Mouse (Mus musculus) neural tube, embryonic 14.5 days (tissue): Measurements from ENCODE around the gene Wnt11. TPM values are rescaled to one million over a fixed set of nuclear protein-coding genes. Genes with fewer than 3 reads are reported as not detected.

Experiments
- ATAC-seq: fragments of 200-750 bp; cut with Nextera tagmentation; 2 replicates; pipeline ENCODE4 v1.8.0; 2017; ENCODE audit warnings: low read depth, mild to moderate bottlenecking, moderate TSS enrichment, moderate library complexity
- H3K27ac ChIP-seq: fragments of 300-500 bp; sonication (generic); 2 replicates; pipeline ENCODE4 v1.5.1; 2014; ENCODE audit warnings: low read depth, mild to moderate bottlenecking, control low read depth, low read length, moderate library complexity, mixed read lengths
- H3K27me3 ChIP-seq: fragments of 300-500 bp; sonication (generic); 2 replicates; pipeline ENCODE4 v1.6.1; 2014; ENCODE audit warnings: low read length; ENCODE audit not compliant: control insufficient read depth, insufficient read depth
- H3K36me3 ChIP-seq: fragments of 300-500 bp; sonication (generic); 2 replicates; pipeline ENCODE4 v1.6.1; 2014; ENCODE audit warnings: low read length, mixed read lengths; ENCODE audit not compliant: control insufficient read depth, insufficient read depth
- H3K4me1 ChIP-seq: fragments of 300-500 bp; sonication (generic); 2 replicates; pipeline ENCODE4 v1.6.1; 2014; ENCODE audit warnings: low read length; ENCODE audit not compliant: control insufficient read depth, insufficient read depth
- H3K4me2 ChIP-seq: fragments of 300-500 bp; sonication (generic); 2 replicates; pipeline ENCODE4 v1.6.1; 2014; ENCODE audit warnings: mild to moderate bottlenecking, low read depth, low read length, control low read depth
- H3K4me3 ChIP-seq: fragments of 300-500 bp; sonication (generic); 2 replicates; pipeline ENCODE4 v1.5.1; 2014; ENCODE audit warnings: low read depth, low read length, control low read depth, mixed read lengths
- H3K9ac ChIP-seq: fragments of 300-500 bp; sonication (generic); replicated peaks from 2 replicates; pipeline ENCODE4 v1.6.1; 2014; ENCODE audit warnings: low read depth, mild to moderate bottlenecking, control low read depth, low read length, mixed read lengths
- H3K9me3 ChIP-seq: fragments of 300-500 bp; sonication (generic); 2 replicates; pipeline ENCODE4 v1.6.1; 2016; ENCODE audit warnings: low read length; ENCODE audit not compliant: control insufficient read depth
- WGBS: fragments of 180-500 bp; shearing (Covaris S2); extraction: QIAGEN DNeasy Blood & Tissue Kit; methylation state at CpG from one replicate; pipeline ENCODE4 v1.1.7; 2014; 5-methylcytosine and 5-hydroxymethylcytosine counted together
- polyA plus RNA-seq: library from polyadenylated mRNA; unstranded; fragments of >200 nt; fragmentation: Nextera tagmentation; extraction: Ambion mirVana; gene quantifications from 2 replicates; pipeline ENCODE4 v1.2.1, GENCODE M21; 2014

Wnt11 gene
- polyA plus RNA-seq, 1 experiment from 2014 or later, result 1.0 TPM

DNA sequence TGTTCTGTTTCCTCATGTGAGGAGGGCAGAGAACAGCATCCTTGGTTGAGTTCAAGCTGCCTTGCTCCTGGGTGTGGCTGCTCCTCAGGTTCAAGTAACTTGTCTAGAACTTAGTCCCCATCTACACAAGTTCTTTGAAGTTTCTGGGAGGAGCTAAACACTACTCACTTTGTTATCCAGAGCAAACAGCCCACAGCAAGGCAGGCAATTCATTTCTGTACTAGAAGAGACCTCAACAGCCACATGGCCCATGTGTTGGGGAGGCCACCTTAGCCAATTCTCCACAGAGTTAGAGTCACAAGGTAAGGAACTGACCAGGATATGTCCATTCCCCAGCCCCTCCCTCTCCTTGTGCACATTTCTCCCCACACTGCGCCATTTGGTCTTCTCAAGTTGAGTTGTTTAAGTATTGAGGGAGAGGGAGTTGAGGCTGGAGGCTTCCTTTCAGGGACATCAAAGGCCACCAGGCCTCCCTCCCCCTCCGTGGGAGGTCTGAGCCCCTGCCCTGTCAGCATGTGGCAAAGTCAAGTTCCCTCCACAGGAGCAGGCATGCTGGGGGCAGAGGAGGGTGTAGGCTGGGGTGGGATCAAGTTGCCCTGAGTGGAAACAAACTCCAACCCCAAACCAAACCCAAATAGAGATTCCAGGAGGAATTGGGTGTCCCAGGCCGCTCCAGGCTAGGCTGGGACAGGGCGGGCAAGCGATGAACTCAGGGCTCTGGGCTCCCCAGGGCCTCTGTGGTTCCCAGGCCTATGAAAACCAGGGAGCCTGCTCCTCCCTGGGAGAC lies 37.4 kb upstream of the Wnt11 start:
- no peaks in the 10 kb centered on the region for H3K4me1 ChIP-seq
- no peak for ATAC-seq
- H3K9ac ChIP-seq, result no peak overlapping the region
- no peaks in the 10 kb centered on the region for H3K36me3 ChIP-seq
- H3K4me3 ChIP-seq, result no peak overlapping the region
- 25% methylated on average over 5 of the region's 5 CpGs for WGBS
- no peaks in the 10 kb centered on the region for H3K9me3 ChIP-seq
- H3K27ac ChIP-seq, result no peak overlapping the region
- no peak overlapping the region for H3K4me2 ChIP-seq
- no peaks in the 10 kb centered on the region for H3K27me3 ChIP-seq

DNA sequence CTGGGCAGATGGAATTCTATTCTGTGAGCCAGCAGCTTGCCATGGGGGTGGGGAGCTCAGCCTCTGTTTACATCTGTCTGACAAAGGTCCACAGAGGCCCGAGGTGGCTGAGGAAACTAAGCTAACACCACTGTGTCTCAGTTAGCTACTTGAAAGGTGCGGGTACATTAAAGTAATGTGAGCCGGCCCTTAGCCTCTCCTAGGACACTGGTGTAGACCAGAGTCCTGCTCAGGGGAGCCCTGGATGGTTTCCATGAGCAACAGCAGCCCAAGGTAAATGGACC lies 36.8 kb upstream of the Wnt11 start:
- Histone ChIP-seq H3K9ac (no peak overlapping the region), H3K36me3 (no peaks in the 10 kb centered on the region), H3K9me3 (no peaks in the 10 kb centered on the region), H3K4me3 (no peak overlapping the region), H3K4me1 (no peaks in the 10 kb centered on the region), H3K27ac (no peak overlapping the region), H3K27me3 (no peaks in the 10 kb centered on the region), H3K4me2 (no peak overlapping the region)
- 28% methylated on average over 3 of the region's 3 CpGs for WGBS
- ATAC-seq, result no peak

DNA sequence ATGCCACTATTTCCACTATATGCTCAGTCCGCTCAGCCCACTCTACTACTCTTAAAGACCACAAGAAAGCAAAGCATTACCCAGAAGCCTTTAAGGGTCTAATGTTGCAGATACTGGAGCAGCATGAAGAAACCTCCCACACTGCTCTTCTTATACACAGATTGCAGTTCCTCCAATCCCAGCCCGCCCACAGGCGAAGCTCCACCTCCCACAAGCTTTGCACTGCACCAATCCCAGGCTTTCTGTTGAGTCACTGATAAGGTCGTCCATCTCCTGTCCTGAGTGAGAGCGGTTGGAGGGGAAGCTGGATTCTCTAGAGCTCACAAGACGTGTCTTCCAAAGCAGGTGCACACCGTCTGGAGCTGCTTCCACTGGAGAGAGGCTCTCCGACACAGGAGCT lies 34.5 kb upstream of the Wnt11 start:
- no peak overlapping the region for H3K4me2 ChIP-seq
- no peaks in the 10 kb centered on the region for H3K27me3 ChIP-seq
- H3K27ac ChIP-seq, result no peak overlapping the region
- no peaks in the 10 kb centered on the region for H3K4me1 ChIP-seq
- no peak overlapping the region for H3K4me3 ChIP-seq
- no peak overlapping the region for H3K9ac ChIP-seq
- 78% methylated on average over 8 of the region's 8 CpGs for WGBS
- no peaks in the 10 kb centered on the region for H3K9me3 ChIP-seq
- ATAC-seq, result no peak
- H3K36me3 ChIP-seq, result no peaks in the 10 kb centered on the region

DNA sequence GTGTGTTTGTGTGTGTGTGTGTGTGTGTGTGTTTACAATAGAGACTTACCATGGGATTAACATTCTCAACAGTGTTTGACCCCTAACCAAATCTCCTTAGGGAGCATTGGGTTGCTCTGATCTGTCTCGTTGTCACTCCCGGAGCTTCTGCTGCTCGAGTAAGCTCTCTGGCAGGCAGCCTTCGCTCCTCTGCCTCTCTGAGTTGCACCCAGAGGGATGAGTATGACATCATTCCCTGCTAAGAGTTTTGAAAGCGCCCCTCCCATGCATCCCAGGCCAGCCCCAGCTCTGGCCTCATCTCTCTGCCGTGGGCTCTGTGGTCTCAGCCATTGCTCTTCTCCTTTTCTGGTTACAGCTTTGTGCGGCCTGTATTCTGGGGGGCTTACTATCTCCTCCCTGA lies 33.8 kb upstream of the Wnt11 start:
- no peak overlapping the region for H3K27ac ChIP-seq
- no peaks in the 10 kb centered on the region for H3K4me1 ChIP-seq
- no peaks in the 10 kb centered on the region for H3K27me3 ChIP-seq
- no peak overlapping the region for H3K4me2 ChIP-seq
- no peaks in the 10 kb centered on the region for H3K36me3 ChIP-seq
- no peaks in the 10 kb centered on the region for H3K9me3 ChIP-seq
- no peak overlapping the region for H3K9ac ChIP-seq
- WGBS, result 78% methylated on average over 7 of the region's 7 CpGs
- ATAC-seq, result no peak
- H3K4me3 ChIP-seq, result no peak overlapping the region

DNA sequence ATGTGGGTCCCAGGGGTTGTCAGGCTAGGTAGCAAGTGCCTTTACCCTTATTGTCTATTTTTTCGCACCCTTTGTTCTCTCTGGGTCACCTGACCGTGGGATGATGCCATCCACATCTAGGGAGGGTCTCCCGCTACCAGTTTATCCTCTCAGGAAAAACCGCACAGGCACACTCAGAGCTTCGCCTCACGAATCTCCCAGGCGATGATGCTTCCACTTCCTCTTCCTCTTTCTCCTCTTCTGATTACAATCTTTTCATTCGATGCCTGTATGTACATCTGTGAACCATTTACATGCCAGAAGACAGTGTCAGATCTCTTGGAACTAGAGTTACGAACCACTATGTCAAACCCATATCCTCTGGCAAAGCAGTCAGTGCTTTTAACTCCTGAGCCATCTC lies 31.7 kb upstream of the Wnt11 start:
- no peaks in the 10 kb centered on the region for H3K27me3 ChIP-seq
- no peak overlapping the region for H3K4me3 ChIP-seq
- no peaks in the 10 kb centered on the region for H3K36me3 ChIP-seq
- H3K9ac ChIP-seq, result no peak overlapping the region
- whole genome bisulfite sequencing, result 92% methylated on average over 9 of the region's 9 CpGs
- no peaks in the 10 kb centered on the region for H3K9me3 ChIP-seq
- no peak overlapping the region for H3K27ac ChIP-seq
- no peaks in the 10 kb centered on the region for H3K4me1 ChIP-seq
- ATAC-seq, result no peak
- no peak overlapping the region for H3K4me2 ChIP-seq

DNA sequence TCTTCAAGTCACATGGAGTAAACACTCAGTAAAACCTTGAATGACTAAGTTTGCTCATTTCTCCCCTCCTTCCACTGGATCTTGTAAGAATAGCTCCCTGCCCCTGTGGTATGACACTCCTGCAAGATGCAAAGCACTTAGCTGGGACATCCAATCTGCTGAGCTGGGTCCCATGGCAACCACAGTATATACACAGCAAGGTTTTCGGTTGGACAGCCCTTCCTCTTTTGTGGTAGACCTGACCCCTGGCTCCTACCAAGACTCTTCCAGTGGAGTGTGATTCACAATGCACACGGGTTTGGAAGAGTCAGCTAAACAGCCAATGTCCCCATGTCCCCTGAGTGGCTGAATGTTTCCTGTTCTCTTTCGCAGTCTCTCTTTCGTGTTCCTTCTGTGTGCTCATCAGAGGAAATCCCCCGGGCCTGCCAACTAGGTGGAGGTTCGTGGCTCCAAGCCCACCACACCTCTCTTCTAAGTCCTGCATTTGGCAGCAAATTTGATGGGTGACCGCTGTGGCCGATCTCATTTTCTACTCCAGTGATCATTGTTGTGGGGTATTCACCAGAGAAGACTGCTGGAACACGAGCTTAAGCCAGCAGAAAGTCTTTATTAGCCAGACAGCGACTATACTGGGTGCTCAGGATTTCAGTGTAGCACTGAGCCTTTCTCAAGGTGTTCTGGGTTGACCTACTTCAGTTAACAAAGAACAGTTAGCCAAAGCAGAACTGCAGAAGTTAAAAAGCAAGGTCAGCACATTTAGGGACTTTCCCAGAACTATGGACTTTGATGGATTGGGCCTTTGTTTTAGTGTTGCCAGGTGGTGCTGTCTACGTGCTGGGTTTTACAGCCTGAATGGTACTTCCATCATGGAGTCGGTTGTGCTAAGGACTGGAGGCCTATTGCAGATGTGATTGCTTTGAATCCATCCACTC lies 29.8 kb upstream of the Wnt11 start:
- no peaks in the 10 kb centered on the region for H3K4me1 ChIP-seq
- H3K4me3 ChIP-seq, result no peak overlapping the region
- no peaks in the 10 kb centered on the region for H3K9me3 ChIP-seq
- ATAC-seq, result no peak
- no peak overlapping the region for H3K4me2 ChIP-seq
- H3K36me3 ChIP-seq, result no peaks in the 10 kb centered on the region
- no peaks in the 10 kb centered on the region for H3K27me3 ChIP-seq
- no peak overlapping the region for H3K9ac ChIP-seq
- no peak overlapping the region for H3K27ac ChIP-seq
- 51% methylated on average over 12 of the region's 12 CpGs for WGBS

DNA sequence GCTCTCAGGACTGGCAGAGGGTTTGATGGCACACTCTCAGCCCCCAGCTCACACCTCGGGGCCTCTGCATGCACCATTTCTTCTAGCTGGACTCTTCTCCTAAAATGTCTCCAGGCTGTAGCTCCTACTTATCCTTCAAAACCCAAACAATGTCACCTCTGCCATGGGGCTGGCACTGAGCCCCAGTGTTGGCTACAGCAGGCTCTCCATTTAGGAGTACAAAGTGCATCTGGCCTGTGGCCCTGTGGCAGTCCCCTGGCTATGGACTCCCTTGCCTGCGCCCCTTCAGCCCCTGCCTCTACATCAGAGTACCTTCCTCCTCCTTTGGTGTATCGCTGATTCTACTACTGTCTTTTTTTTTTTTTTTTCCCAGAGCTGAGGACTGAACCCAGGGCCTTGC lies 28.0 kb upstream of the Wnt11 start:
- H3K4me3 ChIP-seq, result no peak overlapping the region
- H3K36me3 ChIP-seq, result no peaks in the 10 kb centered on the region
- no peak for ATAC-seq
- H3K9ac ChIP-seq, result no peak overlapping the region
- no peak overlapping the region for H3K4me2 ChIP-seq
- no peak overlapping the region for H3K27ac ChIP-seq
- no peaks in the 10 kb centered on the region for H3K4me1 ChIP-seq
- 79% methylated on average over 3 of the region's 3 CpGs for WGBS
- no peaks in the 10 kb centered on the region for H3K27me3 ChIP-seq
- no peaks in the 10 kb centered on the region for H3K9me3 ChIP-seq

DNA sequence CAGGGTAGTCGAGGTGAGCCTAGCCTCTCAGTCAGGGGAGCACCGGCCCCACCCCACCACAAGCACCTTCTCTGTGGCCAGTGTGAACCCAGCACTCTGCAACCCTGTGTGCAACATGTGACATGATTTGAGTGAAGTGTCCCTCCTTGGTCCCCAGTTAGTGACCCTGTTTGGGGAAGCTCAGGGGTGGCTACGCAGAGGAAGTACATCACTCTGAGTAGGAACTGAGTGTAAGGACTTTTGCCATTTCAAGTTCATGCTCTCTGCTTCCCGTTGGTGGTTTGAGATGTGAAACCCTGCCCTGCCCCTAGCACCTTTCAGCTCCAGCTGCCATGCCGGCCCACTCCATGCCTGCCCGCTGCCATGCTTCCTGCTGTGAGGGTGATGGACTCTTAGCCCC lies 25.5 kb upstream of the Wnt11 start:
- Histone ChIP-seq H3K27me3 (no peaks in the 10 kb centered on the region), H3K4me1 (no peaks in the 10 kb centered on the region), H3K9me3 (no peaks in the 10 kb centered on the region), H3K9ac (no peak overlapping the region), H3K36me3 (no peaks in the 10 kb centered on the region), H3K4me2 (no peak overlapping the region), H3K4me3 (no peak overlapping the region), H3K27ac (no peak overlapping the region)
- 83% methylated on average over 6 of the region's 6 CpGs for WGBS
- ATAC-seq, result no peak

DNA sequence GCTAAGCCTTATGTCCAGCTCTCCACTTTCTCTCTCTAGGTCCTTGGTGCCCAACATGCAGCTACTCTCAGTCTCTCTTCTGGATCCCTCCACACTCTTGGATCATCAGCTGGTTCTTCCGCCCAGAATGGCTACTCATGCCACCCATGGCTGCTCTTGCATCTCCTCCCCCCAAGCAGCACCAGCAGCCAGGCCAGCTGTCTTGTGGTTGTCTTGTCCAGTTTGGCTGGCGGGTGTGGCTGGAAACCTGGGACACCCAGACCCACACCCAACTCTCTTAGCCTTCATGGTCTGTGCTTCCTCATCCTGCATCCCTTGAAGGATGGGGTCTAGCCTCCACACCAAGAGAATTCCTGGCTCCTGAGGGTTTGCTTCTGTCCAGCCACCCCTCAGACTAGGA lies 24.3 kb upstream of the Wnt11 start:
- Histone ChIP-seq H3K4me2 (no peak overlapping the region), H3K27ac (no peak overlapping the region), H3K4me1 (no peaks in the 10 kb centered on the region), H3K4me3 (no peak overlapping the region), H3K36me3 (no peaks in the 10 kb centered on the region), H3K27me3 (no peaks in the 10 kb centered on the region), H3K9me3 (no peaks in the 10 kb centered on the region), H3K9ac (no peak overlapping the region)
- no peak for ATAC-seq
- 87% methylated on average over 2 of the region's 2 CpGs for WGBS
